Mouse (Mus musculus) thymus, adult 2 months (tissue): ENCODE measurements around the gene Pld4. TPM values are rescaled to one million over a fixed set of nuclear protein-coding genes. Genes with fewer than 3 reads are reported as not detected.
A peak's percentile ranks its signal among the peaks of the same experiment; 100 is the strongest.

ENCODE experiments used
- DNase-seq: peaks from one replicate; pipeline ENCODE4 v3.0.0; 2021
- H3K27ac ChIP-seq: fragments of 200-500 bp; 2 replicates; pipeline ENCODE4 v1.5.1; 2012; ENCODE audit warnings: low read length, control low read depth; ENCODE audit not compliant: control insufficient read depth, insufficient read depth
- H3K27me3 ChIP-seq: fragments of 200-500 bp; 2 replicates; pipeline ENCODE4 v1.6.1; 2012; ENCODE audit warnings: mild to moderate bottlenecking, low read length, moderate library complexity, mixed read lengths; ENCODE audit not compliant: control insufficient read depth, insufficient read depth
- H3K36me3 ChIP-seq: fragments of 200-500 bp; 2 replicates; pipeline ENCODE4 v1.6.1; 2012; ENCODE audit warnings: mild to moderate bottlenecking, low read length, moderate library complexity; ENCODE audit not compliant: control insufficient read depth, insufficient read depth
- H3K4me1 ChIP-seq: fragments of 200-500 bp; replicated peaks from 2 replicates; pipeline ENCODE4 v1.6.1; 2012; ENCODE audit warnings: low read length; ENCODE audit not compliant: control insufficient read depth, insufficient read depth
- H3K4me3 ChIP-seq: fragments of 200-500 bp; 2 replicates; pipeline ENCODE4 v1.5.1; 2012; ENCODE audit warnings: mild to moderate bottlenecking, low read length, control low read depth, moderate library complexity; ENCODE audit not compliant: control insufficient read depth, insufficient read depth
- CTCF ChIP-seq: fragments of 200-500 bp; IDR thresholded peaks from 2 replicates; pipeline ENCODE4 v1.5.1; 2012; ENCODE audit warnings: mild to moderate bottlenecking, control low read depth, low read length, moderate library complexity, borderline replicate concordance; ENCODE audit not compliant: control insufficient read depth, poor library complexity, insufficient read depth; ENCODE audit errors: extremely low read depth
- POLR2A ChIP-seq: fragments of 200-500 bp; IDR thresholded peaks from 2 replicates; pipeline ENCODE4 v1.6.1; 2012; ENCODE audit warnings: mild to moderate bottlenecking, low read length, control low read depth, moderate library complexity; ENCODE audit not compliant: control insufficient read depth, poor library complexity, insufficient read depth; ENCODE audit errors: extremely low read depth
- WGBS: fragments of 180-500 bp; shearing (Covaris S2); methylation state at CpG from one replicate; pipeline ENCODE4 v1.1.7; 2018; 5-methylcytosine and 5-hydroxymethylcytosine counted together
- polyA plus RNA-seq: library from polyadenylated mRNA; depleted of rRNA; stranded (reverse); fragments of >200 nt; gene quantifications from 2 replicates; pipeline ENCODE4 v1.2.3, GENCODE M21; 2012

Gene Pld4
- polyA plus RNA-seq, 1 experiment = 99.8 TPM

DNA sequence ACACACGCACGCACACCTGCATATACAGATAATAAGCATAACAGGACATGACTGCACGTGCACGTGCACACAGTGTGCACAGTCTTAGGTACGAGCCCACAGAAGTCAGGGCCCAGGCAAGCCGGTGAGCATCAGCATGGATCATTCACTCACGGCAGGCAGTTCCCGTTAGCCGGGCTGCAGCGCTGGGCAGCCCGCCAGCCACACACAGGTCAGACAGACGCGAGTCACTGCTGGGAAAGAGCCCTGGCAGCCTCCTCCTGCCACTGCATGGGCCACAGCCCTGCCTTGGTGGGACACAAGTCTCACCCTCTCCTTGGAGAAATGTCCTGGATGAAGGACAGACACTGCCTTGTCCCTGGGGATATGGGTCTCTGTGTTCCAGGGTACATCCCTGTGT lies 43.6 kb downstream of the Pld4 start:
- H3K27ac ChIP-seq = no peak overlapping the region
- peaks cover 12% of the 10 kb centered on the region for H3K4me1 ChIP-seq
- peaks cover 11% of the 10 kb centered on the region for H3K27me3 ChIP-seq
- WGBS = 39% methylated on average over 13 of the region's 13 CpGs
- DNase-seq = no peak
- TF ChIP-seq CTCF (no peak), POLR2A (no peak)
- no peaks in the 10 kb centered on the region for H3K36me3 ChIP-seq
- H3K4me3 ChIP-seq = no peak overlapping the region

DNA sequence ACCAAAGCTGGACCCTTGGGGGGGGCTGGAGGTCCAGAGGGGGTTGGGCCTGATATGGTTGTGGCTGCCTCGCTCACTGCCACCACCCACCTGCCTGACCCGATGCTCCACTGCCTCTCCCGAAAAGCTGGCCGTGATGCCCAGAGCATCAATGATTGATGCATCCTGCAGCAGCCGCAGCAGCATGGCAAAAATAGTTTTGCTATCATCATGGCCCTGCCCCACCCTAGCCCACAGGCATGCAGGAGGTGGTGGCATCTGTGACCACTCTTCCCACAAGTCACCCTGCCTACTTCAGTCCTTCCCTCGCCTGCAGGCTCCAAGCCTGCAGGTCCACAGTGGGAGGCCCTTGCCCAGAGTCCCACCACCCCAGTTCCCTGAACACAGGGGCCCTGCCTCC lies 45.6 kb downstream of the Pld4 start:
- WGBS = 33% methylated on average over 6 of the region's 6 CpGs
- TF ChIP-seq POLR2A (no peak), CTCF (no peak)
- Histone ChIP-seq H3K27me3 (peaks cover 14% of the 10 kb centered on the region), H3K36me3 (no peaks in the 10 kb centered on the region), H3K4me1 (peaks cover 18% of the 10 kb centered on the region), H3K27ac (no peak overlapping the region), H3K4me3 (no peak overlapping the region)
- DNase-seq = no peak

DNA sequence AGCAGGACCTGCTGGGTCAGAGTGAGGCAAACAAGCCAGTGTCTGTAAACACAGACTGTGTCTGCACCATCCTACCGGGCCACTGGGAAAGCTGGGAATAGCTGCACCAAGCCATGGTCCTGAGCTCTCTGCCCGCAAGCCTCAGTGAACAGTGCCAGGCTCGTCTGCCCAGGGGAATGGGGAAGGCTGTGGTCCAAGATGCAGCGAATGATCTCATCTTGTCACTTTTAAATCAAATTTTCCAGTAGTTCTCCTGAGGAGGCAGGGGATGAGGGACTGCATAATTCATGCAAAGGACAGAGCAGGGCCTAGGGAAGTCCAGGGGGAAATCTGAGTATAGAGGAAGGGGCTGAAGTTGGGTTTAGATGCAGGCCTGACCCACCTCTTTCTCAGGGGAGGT lies 47.3 kb downstream of the Pld4 start:
- Histone ChIP-seq H3K27me3 (peaks cover 4% of the 10 kb centered on the region; the same call in 1 of the 2 replicates), H3K36me3 (no peaks in the 10 kb centered on the region), H3K4me1 (peaks cover 12% of the 10 kb centered on the region), H3K4me3 (no peak overlapping the region), H3K27ac (no peak overlapping the region)
- DNase-seq = no peak
- 94% methylated on average over 4 of the region's 4 CpGs for WGBS
- no peak for TF ChIP-seq CTCF
- no peak for TF ChIP-seq POLR2A

DNA sequence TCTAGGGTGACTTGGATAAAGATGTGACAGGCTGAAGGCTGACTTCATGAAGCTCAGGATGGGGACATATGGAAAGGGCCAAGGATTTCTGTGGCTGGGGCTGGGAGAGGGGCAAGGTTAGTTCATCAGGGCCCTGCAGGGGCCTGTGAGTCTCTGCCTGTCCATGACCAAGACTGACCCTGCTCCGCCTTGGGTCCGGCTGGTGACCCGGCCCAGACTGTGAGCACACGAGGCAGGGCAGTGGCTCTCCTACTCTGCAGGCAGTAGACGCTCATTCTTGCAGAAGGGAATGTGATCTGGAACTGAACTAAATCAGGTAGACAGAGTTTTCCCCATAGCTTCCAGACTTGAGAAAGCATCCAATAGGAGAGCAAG lies 47.7 kb downstream of the Pld4 start:
- H3K27ac ChIP-seq = no peak overlapping the region
- no peaks in the 10 kb centered on the region for H3K36me3 ChIP-seq
- H3K4me1 ChIP-seq = peaks cover 12% of the 10 kb centered on the region
- TF ChIP-seq POLR2A (no peak), CTCF (no peak)
- peaks cover 4% of the 10 kb centered on the region; the same call in 1 of the 2 replicates for H3K27me3 ChIP-seq
- H3K4me3 ChIP-seq = no peak overlapping the region
- WGBS = 93% methylated on average over 5 of the region's 5 CpGs
- no peak for DNase-seq

- no peak within 1 kb of the TSS for H3K27ac ChIP-seq
- H3K4me1 ChIP-seq = peaks cover 12% of the 10 kb centered on the region
- peak within 1 kb of the TSS; percentile 55 for H3K4me3 ChIP-seq
- no peaks in the 10 kb centered on the region for H3K36me3 ChIP-seq
- TF ChIP-seq POLR2A (0 out of 2 replicates have a peak, but pooled peaks have one; percentile 44), CTCF (peak; percentile 73; the same call in 1 of the 2 replicates)
- peaks cover 4% of the 10 kb centered on the region; the same call in 1 of the 2 replicates for H3K27me3 ChIP-seq
- WGBS = 3% methylated on average over 64 of the region's 64 CpGs
- peak; percentile 89 for DNase-seq
Observed at GRCm38 (mm10) chr12:112808587-112809364, 48.3 kb downstream of the Pld4 start, which contains the start of gene Clba1. Gene Clba1 (plus strand): TSS chr12:112808937.

GRCm38 (mm10) chr12:112809641-112810040 lies 49.2 kb downstream of the Pld4 start:
- peak overlapping the region; percentile 55 for H3K4me3 ChIP-seq
- 20% methylated on average over 8 of the region's 8 CpGs for WGBS

More at GRCm38 (mm10) chr12:112809641-112810040, 49.2 kb downstream of the Pld4 start:
- no peak for TF ChIP-seq POLR2A
- TF ChIP-seq CTCF = no peak
- Histone ChIP-seq H3K27ac (no peak overlapping the region), H3K4me1 (peaks cover 12% of the 10 kb centered on the region), H3K36me3 (no peaks in the 10 kb centered on the region), H3K27me3 (peaks cover 4% of the 10 kb centered on the region; the same call in 1 of the 2 replicates)
- no peak for DNase-seq
